Mouse (Mus musculus) neutrophil, adult 5-6 weeks (primary cell): ENCODE results near the gene Sugct. TPM values are rescaled to one million over a fixed set of nuclear protein-coding genes. Genes with fewer than 3 reads are reported as not detected.

Experiments used
- ATAC-seq: fragments of 151-379, 151-347 bp; 2 replicates; pipeline ENCODE4 v1.8.0; 2017; ENCODE audit warnings: mild to moderate bottlenecking, moderate TSS enrichment; ENCODE audit not compliant: insufficient number of reproducible peaks, poor library complexity, low FRiP score, severe bottlenecking; ENCODE audit errors: extremely low read depth
- total RNA-seq: library from RNA; stranded (forward); fragments of 200-1000 nt; gene quantifications from 2 replicates; pipeline ENCODE4 v1.2.3, GENCODE M21; 2017

Sugct gene
- total RNA-seq, 1 experiment from 2014 or later = 0.35 TPM

DNA sequence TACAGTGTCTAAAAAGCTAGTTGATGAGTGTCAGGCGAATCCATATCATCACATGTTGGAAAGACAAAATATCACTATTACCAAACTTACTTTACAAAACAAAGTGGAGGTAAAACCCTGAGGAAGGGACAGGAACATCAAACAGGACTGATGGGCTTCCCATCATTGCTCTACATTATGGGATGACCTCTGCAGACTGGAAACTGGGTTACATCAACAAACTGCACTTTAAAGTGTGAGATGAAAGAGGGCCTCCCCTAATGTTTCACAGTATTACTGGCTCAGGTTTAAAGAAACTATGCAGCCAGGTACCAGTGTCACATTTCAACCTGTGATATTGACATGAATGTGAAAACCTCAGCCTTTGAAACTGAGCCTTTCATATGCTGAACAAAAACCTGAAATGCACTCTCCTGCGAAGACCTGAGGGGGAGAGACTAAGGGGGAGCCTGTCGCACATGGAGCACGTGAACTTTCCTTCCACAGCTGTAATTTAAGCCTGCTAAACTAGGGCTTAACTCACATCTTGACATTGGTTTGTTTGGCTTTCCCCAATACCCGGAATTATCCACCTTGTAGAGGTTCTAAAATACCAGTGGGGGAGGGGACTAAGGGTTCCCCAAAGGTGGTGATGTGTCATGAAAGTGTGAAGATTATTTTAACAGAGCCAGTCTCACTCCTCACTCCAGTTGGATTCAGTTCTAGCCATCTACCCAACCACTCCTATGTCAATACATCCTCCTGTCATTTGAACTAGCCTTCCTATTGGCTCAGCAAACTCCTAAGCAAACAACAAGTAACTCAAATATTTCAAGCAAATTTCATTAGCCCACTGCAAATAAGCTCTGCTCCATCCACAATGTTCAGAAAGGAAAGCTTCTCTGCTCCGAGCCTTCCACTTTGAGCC, 610.2 kb downstream of the Sugct start:
- no peak for ATAC-seq

DNA sequence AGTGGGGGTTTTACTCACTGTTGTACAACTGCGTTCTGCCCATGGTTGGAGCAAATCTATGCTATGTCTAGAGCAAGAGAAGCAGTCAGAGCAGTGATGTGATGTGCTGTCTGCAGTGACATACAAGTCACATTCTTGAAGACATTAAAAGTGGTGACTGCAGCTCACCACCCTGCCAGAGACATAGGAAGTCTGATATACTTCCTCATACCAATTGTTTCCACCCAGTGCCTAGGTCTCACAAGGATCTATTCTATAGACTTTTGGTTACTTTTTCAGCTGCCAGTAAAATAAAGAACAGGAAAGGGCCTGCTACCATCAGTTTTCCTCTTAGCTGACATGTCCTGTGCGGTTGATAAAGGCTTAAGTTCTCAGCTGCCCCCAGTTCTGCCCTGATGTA, 613.7 kb downstream of the Sugct start:
- ATAC-seq = no peak

DNA sequence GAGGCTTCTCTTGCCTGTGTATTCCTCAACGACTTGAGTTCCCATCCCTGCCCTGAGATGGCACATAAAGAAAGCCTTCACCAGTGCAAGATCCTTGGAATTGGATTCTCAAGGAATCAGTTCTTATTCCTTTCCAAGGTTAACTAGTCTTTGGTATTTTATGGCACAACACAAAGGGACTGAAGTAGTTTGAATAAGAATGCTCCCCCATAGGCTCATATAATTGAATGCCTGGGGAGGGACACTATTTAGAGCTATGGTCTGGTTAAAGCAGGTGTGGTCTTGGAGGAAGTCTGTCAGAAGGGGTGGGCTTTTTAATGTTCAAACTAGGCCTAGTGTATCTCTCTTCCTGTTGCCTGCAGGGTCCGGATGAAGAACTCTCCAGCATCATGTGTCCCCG, 629.8 kb downstream of the Sugct start:
- no peak for ATAC-seq

DNA sequence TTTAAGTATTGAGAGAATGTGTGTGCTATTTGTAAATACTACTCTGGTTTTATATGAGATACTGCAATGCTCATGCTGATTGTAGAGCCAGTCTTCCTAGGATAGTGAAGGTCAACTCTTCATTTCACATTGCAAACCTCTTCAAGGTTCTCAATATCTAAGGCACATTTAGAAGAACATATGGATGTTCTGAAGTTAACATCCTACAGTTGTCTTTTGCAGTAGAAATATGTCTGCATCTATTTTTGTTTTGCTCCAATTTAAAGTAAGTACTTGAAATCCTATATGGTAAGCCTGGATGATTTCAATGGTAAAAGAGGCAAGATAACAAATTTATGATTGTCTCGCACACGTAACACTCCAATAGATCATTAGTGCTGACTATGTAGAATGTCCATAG, 638.7 kb downstream of the Sugct start:
- ATAC-seq = no peak

DNA sequence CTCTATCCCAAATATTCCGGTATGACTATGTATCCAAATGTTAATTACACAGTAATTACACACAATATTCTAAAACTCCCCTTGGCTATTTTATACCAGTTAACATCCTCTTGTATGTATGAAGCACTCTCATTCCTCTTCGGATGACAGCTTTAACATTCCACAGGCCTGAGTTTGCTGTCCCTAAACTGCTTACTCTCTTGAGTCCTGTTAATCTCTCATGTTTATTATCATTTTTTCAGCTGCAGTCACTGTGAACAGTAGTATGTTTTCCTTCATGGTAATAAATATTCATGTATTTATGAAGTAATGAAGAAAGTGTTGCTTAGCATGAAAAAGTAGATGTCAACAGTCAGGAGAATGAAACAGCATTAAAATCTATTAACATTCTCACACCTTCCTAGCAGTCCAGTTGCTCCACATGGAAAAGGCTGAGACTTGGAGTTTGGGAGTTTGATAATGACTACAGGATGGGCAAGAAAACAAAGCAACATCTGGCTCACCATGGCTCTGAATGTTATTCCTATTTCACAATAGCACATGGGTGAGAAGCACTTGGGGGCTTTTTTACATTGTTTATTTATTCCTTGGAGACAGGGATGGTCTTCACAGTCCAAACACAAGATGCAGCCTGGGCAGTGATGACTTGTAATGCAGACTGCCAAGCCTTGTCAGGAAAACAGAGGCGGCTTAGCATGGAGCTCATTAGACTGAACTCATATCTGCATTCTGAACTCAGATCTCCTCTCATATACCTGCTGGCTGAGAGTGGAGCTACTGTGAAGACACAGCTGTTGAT, 651.7 kb downstream of the Sugct start:
- no peak for ATAC-seq

DNA sequence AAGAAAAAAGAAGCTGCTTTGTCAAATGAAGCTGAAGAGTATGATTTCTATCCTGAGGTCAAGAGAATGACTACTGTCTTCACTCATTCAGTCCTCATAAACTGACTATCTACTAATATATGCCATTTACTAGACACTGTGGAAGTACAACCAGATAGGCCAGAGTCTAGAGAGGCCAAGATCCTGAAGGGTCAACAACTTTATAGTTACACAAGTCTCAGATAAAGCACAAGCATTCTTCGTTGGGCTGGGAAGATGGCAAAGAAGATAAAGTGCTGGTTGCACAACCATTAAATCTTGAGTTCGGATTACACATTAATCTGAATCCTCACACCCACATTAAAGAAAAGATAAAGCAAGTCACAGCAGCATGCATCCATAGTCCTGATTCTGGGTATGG, 653.0 kb downstream of the Sugct start:
- ATAC-seq = no peak

DNA sequence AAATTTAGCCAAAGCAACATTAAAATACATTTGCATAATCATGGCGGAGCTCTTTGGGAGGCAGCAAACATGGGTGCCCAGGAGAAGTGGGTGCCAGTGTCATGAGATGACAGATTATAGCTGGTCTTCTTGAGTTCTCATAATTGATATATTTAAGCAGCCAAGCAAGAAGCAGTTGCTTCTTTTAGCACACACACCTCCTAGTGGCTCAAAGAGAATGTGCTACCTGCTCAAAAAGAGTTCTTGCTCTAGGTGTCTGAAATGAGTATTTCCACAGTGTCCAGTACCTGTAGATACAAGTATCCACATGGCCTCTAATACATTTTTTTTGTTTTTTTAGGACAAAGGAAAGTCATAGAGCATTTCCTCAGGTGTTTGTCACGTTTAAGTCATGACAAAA, 655.6 kb downstream of the Sugct start:
- ATAC-seq = no peak

DNA sequence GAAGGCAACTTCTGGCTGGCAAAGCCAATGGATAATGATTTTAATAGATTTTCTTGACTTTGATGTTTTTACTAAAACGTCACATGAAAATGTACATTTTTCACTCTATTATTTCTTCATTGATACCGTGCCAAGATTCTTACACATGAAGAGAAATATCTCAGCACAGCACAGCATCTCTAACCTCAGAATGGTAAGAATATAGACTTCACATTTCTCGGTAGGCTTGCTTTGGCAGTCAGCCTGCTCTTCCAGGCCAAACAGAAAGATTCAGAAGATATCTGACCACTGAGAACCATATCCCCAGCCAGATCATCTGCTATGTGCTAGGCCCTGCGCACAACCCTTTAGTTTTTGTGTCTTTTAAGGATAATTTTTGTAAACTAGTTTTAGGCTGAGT, 657.0 kb downstream of the Sugct start:
- ATAC-seq = no peak

DNA sequence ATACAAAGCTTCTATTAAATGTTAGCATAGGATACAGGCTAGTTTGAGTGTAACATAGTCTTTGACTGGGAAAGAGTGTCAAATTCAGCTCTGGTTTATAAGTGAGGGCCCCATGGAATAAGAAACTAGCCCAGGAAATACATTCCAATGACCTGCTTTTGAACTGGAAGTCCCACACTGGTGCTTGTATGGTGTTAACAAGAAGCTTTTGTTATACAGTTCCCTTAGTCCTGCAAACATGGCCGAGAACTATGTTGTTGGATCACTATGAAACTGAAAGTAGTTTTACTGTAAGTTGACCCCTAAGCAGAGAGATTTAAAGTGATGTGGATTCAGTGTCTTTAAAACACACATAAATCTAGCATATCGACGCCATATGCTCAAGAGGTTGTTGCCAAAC, 657.5 kb downstream of the Sugct start:
- ATAC-seq = no peak

DNA sequence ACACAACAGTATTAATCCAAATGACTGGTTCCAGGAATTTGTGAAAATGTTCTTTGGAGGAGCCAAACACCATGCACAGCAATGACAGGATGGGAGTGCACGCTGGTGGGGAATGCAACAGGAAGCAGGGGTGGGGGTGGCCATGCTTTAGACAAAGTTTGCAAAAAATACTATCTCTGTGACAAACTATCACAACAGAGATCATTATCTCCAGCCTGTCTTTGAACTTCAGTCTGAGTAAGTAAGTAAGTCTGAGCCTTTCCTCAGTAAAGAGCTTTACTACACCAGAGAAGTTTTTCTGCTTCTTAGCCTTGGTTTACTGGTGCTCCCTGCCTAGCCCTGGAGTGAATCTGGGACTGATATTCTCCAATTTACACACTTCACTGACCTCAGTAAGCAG, 664.6 kb downstream of the Sugct start:
- ATAC-seq = no peak

DNA sequence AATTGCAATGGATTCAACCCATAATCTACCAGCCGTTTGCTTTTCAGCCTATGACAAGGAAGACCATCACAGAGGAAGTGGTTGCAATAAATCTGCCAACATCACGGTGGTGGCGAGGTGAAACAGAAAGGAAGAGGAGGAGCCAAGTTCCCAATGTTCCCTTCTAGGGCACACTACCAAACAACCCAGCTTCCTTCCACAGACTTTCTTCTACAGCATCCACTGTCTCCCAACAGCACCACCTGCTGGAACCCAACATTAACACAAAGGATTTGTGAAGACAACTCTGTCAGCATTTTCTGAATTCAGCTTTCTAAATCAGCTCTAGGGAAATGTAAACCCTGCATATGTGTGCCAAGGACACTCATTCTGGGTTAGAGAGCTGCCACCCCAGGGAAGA, 666.8 kb downstream of the Sugct start:
- peak; percentile 48; the same call in 1 of the 2 replicates for ATAC-seq

DNA sequence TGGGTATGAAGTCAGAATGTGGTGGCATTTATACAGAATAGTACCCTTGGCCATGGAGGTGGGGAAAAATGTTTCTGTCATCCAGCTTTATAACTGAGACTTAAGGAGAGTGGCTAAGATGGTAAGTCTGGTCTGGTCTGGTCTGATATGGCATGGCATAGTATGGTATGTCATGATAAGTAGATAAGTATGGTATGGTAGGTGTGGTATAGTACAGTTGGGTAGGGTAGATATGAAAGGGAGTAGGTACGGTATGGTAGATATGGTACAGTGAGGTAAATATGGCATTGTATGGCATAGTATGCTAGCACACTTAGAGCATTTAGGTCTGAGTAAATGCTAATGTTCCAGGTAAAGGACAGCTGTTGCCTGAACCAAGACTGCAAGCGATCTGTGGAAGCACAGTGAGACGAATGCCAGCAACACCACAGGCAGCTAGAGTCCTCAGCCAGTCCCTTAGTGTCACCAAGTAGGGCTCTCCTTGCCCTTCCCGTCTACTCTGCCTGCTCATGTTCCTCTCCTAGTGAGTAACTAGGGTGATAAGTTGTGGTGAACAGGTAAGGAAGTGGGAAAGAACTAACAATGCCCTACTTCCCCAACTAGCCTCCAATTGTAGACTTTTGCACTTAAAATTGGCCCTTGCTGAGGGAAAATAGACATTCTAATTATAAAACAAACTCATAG, 667.4 kb downstream of the Sugct start:
- ATAC-seq = no peak

DNA sequence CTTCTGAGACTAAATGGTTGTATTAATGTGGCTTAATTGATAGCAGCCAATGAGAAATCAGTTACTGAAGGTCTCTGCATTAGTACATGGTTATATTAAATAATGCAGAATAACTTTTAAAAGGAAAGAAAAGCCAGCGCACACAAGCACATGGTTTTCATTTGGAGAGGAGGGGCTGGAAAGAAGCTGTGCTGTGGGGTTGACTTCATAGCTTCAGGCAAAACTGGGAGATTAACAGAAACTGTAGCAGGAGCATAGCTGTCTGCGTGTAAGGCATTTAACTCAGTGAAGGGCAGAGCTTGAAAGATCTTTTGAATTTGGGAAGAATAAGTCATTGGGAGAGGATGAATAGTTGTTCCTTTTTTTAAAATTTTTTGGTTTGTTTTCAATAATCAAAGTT, 668.4 kb downstream of the Sugct start:
- ATAC-seq = no peak

DNA sequence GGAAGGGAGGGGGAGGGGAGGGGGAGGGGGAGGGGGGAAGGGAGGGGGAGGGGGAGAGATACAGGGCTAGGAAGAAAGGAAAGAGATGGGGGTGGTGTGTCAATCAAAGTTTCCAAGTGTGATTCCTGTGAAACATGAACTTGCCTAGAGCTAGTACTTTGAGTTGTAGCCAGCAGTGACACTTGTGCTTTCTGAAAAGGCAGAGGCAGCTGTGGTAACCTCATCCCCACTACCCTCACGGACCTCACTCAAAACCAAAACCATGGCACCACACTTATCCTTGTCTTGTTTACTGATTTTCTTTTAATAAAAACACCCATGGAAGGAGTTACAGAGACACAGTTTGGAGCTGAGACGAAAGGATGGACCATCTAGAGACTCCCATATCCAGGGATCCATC, 698.9 kb downstream of the Sugct start:
- ATAC-seq = no peak

DNA sequence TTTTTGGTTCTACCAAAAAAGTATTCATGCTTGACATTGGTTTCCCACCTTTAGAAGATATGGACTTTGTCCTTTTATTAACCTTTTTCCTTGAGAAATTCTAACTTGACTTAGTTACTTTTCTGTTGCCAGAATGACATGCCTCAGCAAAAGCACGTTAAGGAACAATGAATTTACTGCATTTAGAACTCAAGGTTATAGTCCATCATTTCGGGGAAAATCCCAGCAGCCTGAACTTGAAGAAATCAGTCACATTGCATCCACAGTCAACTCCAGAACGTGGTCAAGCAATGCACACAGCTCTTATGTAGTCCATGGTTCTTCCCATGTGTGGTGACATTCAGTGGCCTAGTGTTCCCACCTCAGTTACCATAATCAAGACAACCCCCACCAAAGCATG, 700.0 kb downstream of the Sugct start:
- no peak for ATAC-seq

DNA sequence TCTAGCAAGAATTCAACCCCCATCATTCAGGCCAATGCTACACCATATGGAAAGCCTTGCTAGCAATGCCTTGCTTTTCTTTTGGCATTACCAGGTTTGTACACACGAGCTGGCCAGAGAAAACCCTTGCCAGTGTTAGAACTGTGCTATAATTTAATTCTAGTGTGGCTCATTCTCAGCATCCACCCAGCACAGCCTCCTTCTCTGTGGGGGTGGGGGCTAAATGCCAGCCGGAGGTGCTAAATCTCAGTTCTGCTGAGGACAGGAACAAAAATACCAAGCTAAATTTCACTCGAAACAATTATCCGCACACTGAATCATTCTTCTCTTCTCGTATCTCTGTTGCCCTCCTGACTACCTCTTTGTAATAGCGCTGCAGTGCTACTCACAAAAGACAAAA, 717.6 kb downstream of the Sugct start:
- no peak for ATAC-seq

DNA sequence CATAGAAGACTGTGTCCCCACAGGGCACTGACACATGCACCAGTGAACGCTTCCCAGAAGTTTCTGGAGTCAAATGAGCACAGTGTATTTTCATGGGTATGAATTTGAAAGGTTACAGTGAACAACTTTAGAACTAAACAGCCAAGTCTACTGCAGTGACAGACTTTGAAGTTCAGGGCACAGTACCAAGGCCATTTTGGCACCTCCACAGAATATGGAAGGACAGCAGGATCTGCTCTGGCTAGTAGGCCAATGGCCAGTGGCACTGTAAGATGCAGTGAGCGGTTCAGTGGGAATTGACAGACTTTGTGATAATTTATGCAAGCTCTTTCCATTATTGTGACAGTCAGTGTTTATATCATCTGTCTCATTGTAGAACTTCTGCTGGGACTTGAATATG, 724.1 kb downstream of the Sugct start:
- no peak for ATAC-seq

DNA sequence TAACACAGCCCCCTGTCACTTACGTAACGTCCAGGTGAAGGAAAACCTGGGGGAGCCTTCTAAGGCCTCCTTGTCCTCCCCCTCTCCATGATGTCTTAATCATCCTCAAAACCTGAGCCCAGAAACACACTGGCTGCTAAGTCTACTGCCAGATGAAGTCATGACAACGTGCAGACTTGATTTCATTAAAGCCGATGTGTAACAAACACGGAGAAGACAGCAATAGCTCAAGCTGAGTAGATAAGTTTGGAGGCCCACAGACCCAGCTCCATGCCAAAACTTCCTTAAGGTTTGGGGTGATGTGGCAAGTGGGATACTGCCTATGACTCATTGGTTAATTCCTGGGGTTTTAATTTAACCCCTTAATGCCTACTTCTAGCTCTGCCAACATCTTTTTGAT, 726.4 kb downstream of the Sugct start:
- no peak for ATAC-seq

DNA sequence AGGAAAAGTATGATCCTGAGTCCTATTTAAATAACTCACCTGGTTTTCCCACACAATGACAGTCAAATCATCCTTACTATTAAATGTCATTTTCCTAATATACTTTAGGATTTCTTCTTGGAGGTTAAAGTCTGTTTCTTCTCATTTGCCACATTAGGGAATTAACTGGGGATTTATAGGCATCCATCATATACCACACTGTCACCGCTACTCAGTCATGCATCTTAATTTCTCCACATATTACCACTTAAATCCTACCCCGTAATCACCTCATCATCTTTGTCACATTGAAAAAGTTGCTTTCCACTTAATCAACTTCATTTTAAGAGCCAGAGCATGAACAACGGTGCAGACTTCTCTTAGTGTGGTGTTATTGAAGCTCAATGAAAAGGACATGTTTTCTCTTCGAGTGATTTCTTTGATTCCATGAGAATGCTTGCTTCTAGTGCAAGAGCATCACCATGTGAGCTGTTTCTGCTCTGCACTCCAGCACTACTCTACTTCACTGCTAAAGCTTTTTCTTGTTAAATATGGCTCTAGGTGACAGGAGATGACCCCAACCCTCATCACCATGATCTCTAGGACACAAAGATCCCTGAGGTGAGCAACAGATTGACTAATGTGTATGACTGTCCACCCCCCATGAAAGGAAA, 730.4 kb downstream of the Sugct start:
- ATAC-seq = no peak
